Comparison of ENCODE assay signal across 8 mouse cellular contexts in genomic region chr4:141952114-141952513, GRCm38 (mm10).
DNase-seq lines count a peak whose midpoint lies in the region; ATAC-seq and TF ChIP-seq lines count a peak whose summit lies in the region.

No protein-coding gene starts in this region.

- TF ChIP-seq CTCF in layer of hippocampus, adult 2 months (conservative IDR thresholded peaks at IDR 0.05) = no peak
- no peak for TF ChIP-seq CTCF in brain, embryonic 14.5 days (IDR thresholded peaks at IDR 0.05; ENCODE audit: borderline replicate concordance, extremely low read depth, insufficient read depth, insufficient read length)

- H3K4me2 ChIP-seq in heart, embryonic 15.5 days = peak overlapping the region; percentile 24; the same call in 1 of the 2 replicates
- H3K4me2 ChIP-seq in lung, embryonic 16.5 days (ENCODE audit: low read depth, low read length) = no peak overlapping the region
- no peak overlapping the region for H3K4me2 ChIP-seq in hindbrain, embryonic 11.5 days (replicated peaks; ENCODE audit: low read depth, low read length)

- no peaks in the 10 kb centered on the region for H3K36me3 ChIP-seq in heart, embryonic 15.5 days
- H3K36me3 ChIP-seq in lung, embryonic 16.5 days (ENCODE audit: control insufficient read depth, insufficient read depth, low read length) = no peaks in the 10 kb centered on the region
- no peaks in the 10 kb centered on the region for H3K36me3 ChIP-seq in hindbrain, embryonic 11.5 days (ENCODE audit: control insufficient read depth, insufficient read depth, low read length)

- no peak overlapping the region for H3K4me3 ChIP-seq in layer of hippocampus, adult 2 months
- H3K4me3 ChIP-seq in heart, embryonic 15.5 days = no peak overlapping the region
- no peak overlapping the region for H3K4me3 ChIP-seq in lung, embryonic 16.5 days (ENCODE audit: low read length)
- no peak overlapping the region for H3K4me3 ChIP-seq in hindbrain, embryonic 11.5 days (ENCODE audit: low read depth, low read length)

- no peak overlapping the region for H3K9ac ChIP-seq in heart, embryonic 15.5 days
- H3K9ac ChIP-seq in lung, embryonic 16.5 days (ENCODE audit: low read length) = no peak overlapping the region
- H3K9ac ChIP-seq in hindbrain, embryonic 11.5 days (ENCODE audit: low read depth, low read length) = no peak overlapping the region

- TF ChIP-seq POLR2A in brain, embryonic 14.5 days (IDR thresholded peaks at IDR 0.05; ENCODE audit: borderline replicate concordance, extremely low read depth, insufficient read depth, insufficient read length, poor library complexity, severe bottlenecking) = no peak

- no peaks in the 10 kb centered on the region for H3K27me3 ChIP-seq in heart, embryonic 15.5 days
- no peaks in the 10 kb centered on the region for H3K27me3 ChIP-seq in lung, embryonic 16.5 days (ENCODE audit: control insufficient read depth, insufficient read depth, low read depth, low read length)
- H3K27me3 ChIP-seq in hindbrain, embryonic 11.5 days (ENCODE audit: control insufficient read depth, insufficient read depth, low read length) = no peaks in the 10 kb centered on the region

- peak; percentile 44 to 67 for DNase-seq in layer of hippocampus, adult 2 months (ENCODE audit: low spot score in 2 of 2)
- DNase-seq in layer of hippocampus, adult 9-10 months (ENCODE audit: low spot score) = no peak
- DNase-seq in brain, embryonic 14.5 days (ENCODE audit: low read depth) = peak; percentile 49
- DNase-seq in cerebellum, adult 9-10 months = no peak
- DNase-seq in hindbrain, embryonic 11.5 days (ENCODE audit: low spot score) = no peak

- H3K9me3 ChIP-seq in heart, embryonic 15.5 days (replicated peaks) = no peaks in the 10 kb centered on the region
- H3K9me3 ChIP-seq in lung, embryonic 16.5 days (ENCODE audit: control insufficient read depth, low read length) = no peaks in the 10 kb centered on the region
- H3K9me3 ChIP-seq in hindbrain, embryonic 11.5 days (ENCODE audit: control insufficient read depth, low read length) = no peaks in the 10 kb centered on the region

- ATAC-seq in heart, embryonic 15.5 days (replicated peaks; ENCODE audit: insufficient number of reproducible peaks, insufficient read depth, low FRiP score, low read depth) = peak; percentile 29; the same call in 1 of the 2 replicates
- peak; percentile 32 for ATAC-seq in lung, embryonic 16.5 days (ENCODE audit: low read depth)
- ATAC-seq in megakaryocyte-erythroid progenitor cell, adult 5-6 weeks (replicated peaks; ENCODE audit: low FRiP score, low TSS enrichment, poor library complexity, severe bottlenecking) = no peak
- ATAC-seq in hindbrain, embryonic 11.5 days (ENCODE audit: low FRiP score) = no peak

- 27% methylated on average over 17 of the region's 17 CpGs for WGBS in heart, embryonic 15.5 days
- 23% methylated on average over 17 of the region's 17 CpGs for WGBS in lung, embryonic 16.5 days
- 72% methylated on average over 17 of the region's 17 CpGs for WGBS in hindbrain, embryonic 11.5 days

- peak overlapping the region; percentile 78; the same call in 1 of the 2 replicates for H3K27ac ChIP-seq in layer of hippocampus, adult 2 months
- H3K27ac ChIP-seq in heart, embryonic 15.5 days = peak overlapping the region; percentile 67
- peak overlapping the region; percentile 44 for H3K27ac ChIP-seq in lung, embryonic 16.5 days (ENCODE audit: low read length)
- no peak overlapping the region for H3K27ac ChIP-seq in hindbrain, embryonic 11.5 days (ENCODE audit: low read depth, low read length)

- H3K4me1 ChIP-seq in heart, embryonic 15.5 days (replicated peaks) = peaks cover 23% of the 10 kb centered on the region
- H3K4me1 ChIP-seq in lung, embryonic 16.5 days (replicated peaks; ENCODE audit: control insufficient read depth, insufficient read depth, low read length) = peaks cover 39% of the 10 kb centered on the region
- no peaks in the 10 kb centered on the region; the same call in 1 of the 2 replicates for H3K4me1 ChIP-seq in hindbrain, embryonic 11.5 days (replicated peaks; ENCODE audit: control insufficient read depth, insufficient read depth, low read length)

Comparison
In these comparisons a context has a peak if more than half of its experiments do, and no peak if none do; other contexts are left out.
1. DNase-seq: peak in layer of hippocampus, adult 2 months (2 of 2) and brain, embryonic 14.5 days (single experiment); none in layer of hippocampus, adult 9-10 months (single experiment), cerebellum, adult 9-10 months (single experiment) and hindbrain, embryonic 11.5 days (single experiment).
2. ATAC-seq: peak in heart, embryonic 15.5 days (single experiment) and lung, embryonic 16.5 days (single experiment); none in megakaryocyte-erythroid progenitor cell, adult 5-6 weeks (single experiment) and hindbrain, embryonic 11.5 days (single experiment).